8 mouse cellular contexts compared by ENCODE assay signal in genomic region chr13:111808637-111809465, GRCm38 (mm10). TPM values are rescaled to one million over a fixed set of nuclear protein-coding genes. Genes with fewer than 3 reads are reported as not detected.
DNase-seq lines count a peak whose midpoint lies in the region; ATAC-seq and TF ChIP-seq lines count a peak whose summit lies in the region.

Gene Map3k1 (minus strand): TSS chr13:111808993.

- H3K36me3 ChIP-seq in embryonic facial prominence, embryonic 14.5 days (ENCODE audit: control insufficient read depth, insufficient read depth, low read length) = no peaks in the 10 kb centered on the region
- H3K36me3 ChIP-seq in kidney, embryonic 14.5 days (ENCODE audit: control insufficient read depth, insufficient read depth, low read length) = no peaks in the 10 kb centered on the region
- H3K36me3 ChIP-seq in myocyte (ENCODE audit: control insufficient read depth, insufficient read depth) = no peaks in the 10 kb centered on the region
- H3K36me3 ChIP-seq in stomach, embryonic 16.5 days (ENCODE audit: control insufficient read depth, insufficient read depth, low read length) = no peaks in the 10 kb centered on the region

- H3K4me2 ChIP-seq in embryonic facial prominence, embryonic 14.5 days (ENCODE audit: low read depth, low read length) = peak within 1 kb of the TSS; percentile 68
- H3K4me2 ChIP-seq in kidney, embryonic 14.5 days (replicated peaks; ENCODE audit: low read depth, low read length) = peak within 1 kb of the TSS; percentile 89
- peak within 1 kb of the TSS; percentile 88 for H3K4me2 ChIP-seq in myocyte (ENCODE audit: low read depth)
- H3K4me2 ChIP-seq in stomach, embryonic 16.5 days (ENCODE audit: low read depth, low read length) = peak within 1 kb of the TSS; percentile 91

- H3K27me3 ChIP-seq in embryonic facial prominence, embryonic 14.5 days (replicated peaks; ENCODE audit: control insufficient read depth, insufficient read depth, low read length) = no peaks in the 10 kb centered on the region
- no peaks in the 10 kb centered on the region for H3K27me3 ChIP-seq in kidney, embryonic 14.5 days (ENCODE audit: control insufficient read depth, insufficient read depth, low read length)
- no peaks in the 10 kb centered on the region for H3K27me3 ChIP-seq in myocyte (ENCODE audit: control insufficient read depth, insufficient read depth, insufficient read length)
- H3K27me3 ChIP-seq in stomach, embryonic 16.5 days (ENCODE audit: control insufficient read depth, insufficient read depth, low read length) = no peaks in the 10 kb centered on the region

- H3K27ac ChIP-seq in embryonic facial prominence, embryonic 14.5 days (replicated peaks; ENCODE audit: low read depth, low read length) = peak within 1 kb of the TSS; percentile 95
- H3K27ac ChIP-seq in kidney, embryonic 14.5 days (ENCODE audit: low read depth, low read length) = peak within 1 kb of the TSS; percentile 98
- H3K27ac ChIP-seq in stomach, embryonic 16.5 days (ENCODE audit: low read length) = peak within 1 kb of the TSS; percentile 98

- H3K9ac ChIP-seq in embryonic facial prominence, embryonic 14.5 days (ENCODE audit: low read depth, low read length) = peak within 1 kb of the TSS; percentile 92
- peak within 1 kb of the TSS; percentile 99 for H3K9ac ChIP-seq in kidney, embryonic 14.5 days (ENCODE audit: low read depth, low read length)
- peak within 1 kb of the TSS; percentile 99 for H3K9ac ChIP-seq in stomach, embryonic 16.5 days (ENCODE audit: low read length)

- H3ac ChIP-seq in myocyte (ENCODE audit: control insufficient read depth, insufficient read length) = peak within 1 kb of the TSS; percentile 85

- H3K4me1 ChIP-seq in embryonic facial prominence, embryonic 14.5 days (ENCODE audit: control insufficient read depth, insufficient read depth, low read length) = peaks cover 14% of the 10 kb centered on the region
- peaks cover 29% of the 10 kb centered on the region for H3K4me1 ChIP-seq in kidney, embryonic 14.5 days (ENCODE audit: control insufficient read depth, insufficient read depth, low read length)
- peaks cover 32% of the 10 kb centered on the region for H3K4me1 ChIP-seq in stomach, embryonic 16.5 days (ENCODE audit: control insufficient read depth, insufficient read depth, low read length)

- no peaks in the 10 kb centered on the region for H3K9me3 ChIP-seq in embryonic facial prominence, embryonic 14.5 days (ENCODE audit: control insufficient read depth, low read length)
- no peaks in the 10 kb centered on the region for H3K9me3 ChIP-seq in kidney, embryonic 14.5 days (ENCODE audit: control insufficient read depth, low read length)
- H3K9me3 ChIP-seq in stomach, embryonic 16.5 days (replicated peaks; ENCODE audit: control insufficient read depth, low read length) = no peaks in the 10 kb centered on the region

- peak; percentile 84 for ATAC-seq in embryonic facial prominence, embryonic 14.5 days (ENCODE audit: low read depth)
- peak; percentile 72 for ATAC-seq in kidney, embryonic 14.5 days (ENCODE audit: low FRiP score, low TSS enrichment)
- peak; percentile 80 for ATAC-seq in stomach, embryonic 16.5 days (ENCODE audit: insufficient read depth, low FRiP score)

- peak; percentile 38 for DNase-seq in 416B (ENCODE audit: low read depth)
- DNase-seq in adrenal gland, postnatal 10 days = peak; percentile 84
- DNase-seq in embryonic facial prominence, embryonic 14.5 days (ENCODE audit: low spot score) = peak; percentile 73
- DNase-seq in heart, adult 9 months (ENCODE audit: low spot score in 2 of 2) = peak; percentile 66 to 71
- peak; percentile 83 for DNase-seq in liver

- H3K4me3 ChIP-seq in embryonic facial prominence, embryonic 14.5 days (ENCODE audit: low read depth, low read length) = peak within 1 kb of the TSS; percentile 95
- peak within 1 kb of the TSS; percentile 98 for H3K4me3 ChIP-seq in kidney, embryonic 14.5 days (ENCODE audit: low read length)
- peak within 1 kb of the TSS; percentile 37 for H3K4me3 ChIP-seq in myocyte
- H3K4me3 ChIP-seq in stomach, embryonic 16.5 days (replicated peaks; ENCODE audit: low read length) = peak within 1 kb of the TSS; percentile 92

- H3K79me2 ChIP-seq in myocyte (ENCODE audit: control insufficient read depth, insufficient read depth) = peaks cover 34% of the 10 kb centered on the region

- 2% methylated on average over 16 of the region's 136 CpGs for WGBS in embryonic facial prominence, embryonic 14.5 days
- under 1% methylated on average over 89 of the region's 136 CpGs for WGBS in kidney, embryonic 14.5 days
- WGBS in stomach, embryonic 16.5 days = under 1% methylated on average over 102 of the region's 136 CpGs

- TF ChIP-seq POLR2A in myocyte (IDR thresholded peaks at IDR 0.05; ENCODE audit: insufficient read length, low read depth) = peak; percentile 54

TF ChIP-seq in myocyte, 11 proteins besides CTCF, POLR2A, EP300 and RAD21:
- TF ChIP-seq MYOD1 (IDR thresholded peaks at IDR 0.05; ENCODE audit: control insufficient read depth in 1 of 3, insufficient read length in 2 of 3, low read depth in 2 of 3) = peak in 2 of 3 experiments; percentile 57 to 82
- TF ChIP-seq CEBPB (IDR thresholded peaks at IDR 0.05; ENCODE audit: insufficient read depth, poor library complexity, severe bottlenecking) = no peak
- peak; percentile 11 for TF ChIP-seq TCF3 (IDR thresholded peaks at IDR 0.05; ENCODE audit: insufficient read length, low read depth)
- TF ChIP-seq E2F4 (IDR thresholded peaks at IDR 0.05; ENCODE audit: insufficient read depth) = no peak
- peak in 2 of 3 experiments; percentile 69 to 77 for TF ChIP-seq MYOG (IDR thresholded peaks at IDR 0.05; ENCODE audit: control insufficient read depth in 1 of 3, insufficient read depth in 1 of 3, insufficient read length in 2 of 3, low read depth in 2 of 3)
- TF ChIP-seq USF1 (IDR thresholded peaks at IDR 0.05; ENCODE audit: low read depth) = no peak
- no peak for TF ChIP-seq MAX (IDR thresholded peaks at IDR 0.05; ENCODE audit: low read depth)
- TF ChIP-seq REST (IDR thresholded peaks at IDR 0.05; ENCODE audit: insufficient read depth, insufficient read length) = no peak
- TF ChIP-seq SRF (IDR thresholded peaks at IDR 0.05; ENCODE audit: control insufficient read depth, insufficient read length, low read depth) = no peak
TF ChIP-seq in myocyte: peak in this region for 3.

RNA-seq across cellular contexts. Expression of gene Map3k1, which starts in this region (rescaled TPM):
- total RNA-seq in adrenal gland, postnatal 10 days (2021) = 10 to 100 TPM; 51.1 to 81.1 TPM
- polyA plus RNA-seq in embryonic facial prominence, embryonic 14.5 days (2014; fragmentation: Nextera tagmentation; extraction: Ambion mirVana) = 17.7 TPM in 2 replicates
- 32.9 and 38.4 TPM in 2 replicates for polyA plus RNA-seq in kidney, embryonic 14.5 days (2014; fragmentation: Nextera tagmentation; extraction: Ambion mirVana)
- polyA plus RNA-seq in myocyte (2012; fragmentation: generic; extraction: Trizol) = 1.0 TPM
- 22.3 and 23.6 TPM in 2 replicates for polyA plus RNA-seq in stomach, embryonic 16.5 days (2015; fragmentation: Nextera tagmentation; extraction: Ambion mirVana)

Comparison
In these comparisons a context has a peak if more than half of its experiments do, and no peak if none do; other contexts are left out.
1. Peak in every context shown above with its lines: DNase-seq, ATAC-seq, H3K4me3 ChIP-seq and H3K27ac ChIP-seq.
2. H3K4me3 ChIP-seq: peak in every context shown above with its lines; median percentile 98 in kidney, embryonic 14.5 days; 95 in embryonic facial prominence, embryonic 14.5 days; 92 in stomach, embryonic 16.5 days; 37 in myocyte.